Mouse (Mus musculus) liver, adult 2 months (tissue): ENCODE measurements at regions not wholly inside any gene's neighbourhood (a gene's known extent, or its start where the extent isn't known, plus 50 kb on each side); places are given as distances from the start of the nearest gene placed in this dataset.

Experiments used
- CTCF ChIP-seq: fragments of 200-500 bp; IDR thresholded peaks from 2 replicates; pipeline ENCODE4 v1.5.1; 2011; ENCODE audit warnings: low read depth, low read length, control low read depth
- POLR2A ChIP-seq: fragments of 200-500 bp; IDR thresholded peaks from 2 replicates; pipeline ENCODE4 v1.6.1; 2011; ENCODE audit warnings: low read length, control low read depth; ENCODE audit not compliant: insufficient read depth; ENCODE audit errors: extremely low read depth

- no peak for TF ChIP-seq CTCF
- no peak for TF ChIP-seq POLR2A
Measured at GRCm38 (mm10) chr4:10788306-10788705, 86.0 kb upstream of the 2610301B20Rik start.
